Comparison of ENCODE assay signal across 10 mouse cellular contexts in genomic region chr9:58859080-58859635, GRCm38 (mm10). TPM values are rescaled to one million over a fixed set of nuclear protein-coding genes. Genes with fewer than 3 reads are reported as not detected.
DNase-seq lines count a peak whose midpoint lies in the region; ATAC-seq and TF ChIP-seq lines count a peak whose summit lies in the region.
"Had no signal": no experiment of that assay in that cellular context is flagged by ENCODE, and none has a peak within 500 bp of the region (broad histone marks: within the 10 kb centered on the region; RNA-seq: fewer than 3 reads in every experiment).

No protein-coding gene starts in this region.

- H3K4me1 ChIP-seq in forebrain, embryonic 11.5 days (replicated peaks; ENCODE audit: control insufficient read depth, insufficient read depth, low read length), result peaks cover 7% of the 10 kb centered on the region; the same call in 1 of the 2 replicates
- H3K4me1 ChIP-seq in forebrain, postnatal 0 days (ENCODE audit: insufficient read depth), result peaks cover 3% of the 10 kb centered on the region; the same call in 1 of the 2 replicates
- peaks cover 12% of the 10 kb centered on the region for H3K4me1 ChIP-seq in midbrain, embryonic 11.5 days (ENCODE audit: control insufficient read depth, insufficient read depth, low read length)
- H3K4me1 ChIP-seq in midbrain, postnatal 0 days (ENCODE audit: insufficient read depth, low read length), result peaks cover 7% of the 10 kb centered on the region; the same call in 1 of the 2 replicates
- peaks cover 8% of the 10 kb centered on the region; the same call in 1 of the 2 replicates for H3K4me1 ChIP-seq in hindbrain, embryonic 16.5 days (ENCODE audit: control insufficient read depth, insufficient read depth, low read depth, low read length)
- no peaks in the 10 kb centered on the region for H3K4me1 ChIP-seq in stomach, embryonic 15.5 days
- no peaks in the 10 kb centered on the region for H3K4me1 ChIP-seq in heart, adult 2 months (ENCODE audit: control insufficient read depth, insufficient read depth, low read length)

- no peak for TF ChIP-seq POLR2A in heart, adult 2 months (IDR thresholded peaks at IDR 0.05; ENCODE audit: insufficient read depth, low read depth, low read length)

- DNase-seq in forebrain, embryonic 11.5 days (ENCODE audit: low spot score), result peak; percentile 53
- DNase-seq in forebrain, postnatal 0 days, result no peak
- peak; percentile 82 for DNase-seq in midbrain, embryonic 11.5 days (ENCODE audit: low spot score, missing footprints)
- no peak for DNase-seq in midbrain, postnatal 0 days (ENCODE audit: low spot score)
- DNase-seq in layer of hippocampus, adult 9-10 months (ENCODE audit: low spot score), result no peak
- DNase-seq in heart, adult 2 months, result no peak
- DNase-seq: B cell, adult 2 months had no signal

- no peak for TF ChIP-seq CTCF in forebrain, postnatal 0 days (IDR thresholded peaks at IDR 0.05; ENCODE audit: low read depth)
- no peak for TF ChIP-seq CTCF in midbrain, postnatal 0 days (IDR thresholded peaks at IDR 0.05)
- no peak for TF ChIP-seq CTCF in heart, adult 2 months (IDR thresholded peaks at IDR 0.05)

- 39% methylated on average over 30 of the region's 30 CpGs for WGBS in forebrain, embryonic 11.5 days
- 41% methylated on average over 30 of the region's 30 CpGs for WGBS in forebrain, postnatal 0 days
- WGBS in midbrain, embryonic 11.5 days, result 32% methylated on average over 30 of the region's 30 CpGs
- 44% methylated on average over 30 of the region's 30 CpGs for WGBS in midbrain, postnatal 0 days
- WGBS in hindbrain, embryonic 16.5 days, result 34% methylated on average over 30 of the region's 30 CpGs
- WGBS in stomach, embryonic 15.5 days, result 33% methylated on average over 30 of the region's 30 CpGs
- WGBS in heart, adult 2 months, result 39% methylated on average over 30 of the region's 30 CpGs

- no peaks in the 10 kb centered on the region for H3K27me3 ChIP-seq in forebrain, embryonic 11.5 days (ENCODE audit: control insufficient read depth, insufficient read depth, low read length)
- H3K27me3 ChIP-seq in forebrain, postnatal 0 days (ENCODE audit: insufficient read depth, low read length), result no peaks in the 10 kb centered on the region
- no peaks in the 10 kb centered on the region for H3K27me3 ChIP-seq in midbrain, embryonic 11.5 days (ENCODE audit: control insufficient read depth, insufficient read depth, low read length)
- H3K27me3 ChIP-seq in midbrain, postnatal 0 days (ENCODE audit: insufficient read depth, low read length), result no peaks in the 10 kb centered on the region
- no peaks in the 10 kb centered on the region for H3K27me3 ChIP-seq in hindbrain, embryonic 16.5 days (replicated peaks; ENCODE audit: control insufficient read depth, insufficient read depth, low read length)
- H3K27me3 ChIP-seq in stomach, embryonic 15.5 days (replicated peaks), result 0 out of 2 replicates have a peak, but pooled peaks cover 4% of the 10 kb centered on the region
- no peaks in the 10 kb centered on the region for H3K27me3 ChIP-seq in heart, adult 2 months (ENCODE audit: control insufficient read depth, insufficient read depth, low read length)

- no peak overlapping the region; the same call in 1 of the 2 replicates for H3K9ac ChIP-seq in forebrain, embryonic 11.5 days (ENCODE audit: low read length)
- no peak overlapping the region for H3K9ac ChIP-seq in forebrain, postnatal 0 days
- H3K9ac ChIP-seq in midbrain, embryonic 11.5 days (ENCODE audit: low read length), result no peak overlapping the region; the same call in 1 of the 2 replicates
- H3K9ac ChIP-seq in midbrain, postnatal 0 days (replicated peaks; ENCODE audit: low read length, poor library complexity, severe bottlenecking), result no peak overlapping the region
- H3K9ac ChIP-seq in hindbrain, embryonic 16.5 days (ENCODE audit: low read depth, low read length), result 0 out of 2 replicates have a peak overlapping the region, but pooled peaks have one; percentile 20
- H3K9ac ChIP-seq in stomach, embryonic 15.5 days, result no peak overlapping the region
- no peak overlapping the region for H3K9ac ChIP-seq in heart, adult 2 months (ENCODE audit: low read depth, low read length)

- no peaks in the 10 kb centered on the region for H3K79me2 ChIP-seq in heart, adult 2 months (replicated peaks; ENCODE audit: control insufficient read depth, insufficient read depth, low read length)

- peak overlapping the region; percentile 40; the same call in 1 of the 2 replicates for H3K4me2 ChIP-seq in forebrain, embryonic 11.5 days (ENCODE audit: low read depth, low read length, severe bottlenecking)
- no peak overlapping the region for H3K4me2 ChIP-seq in forebrain, postnatal 0 days (ENCODE audit: low read depth)
- peak overlapping the region; percentile 36 for H3K4me2 ChIP-seq in midbrain, embryonic 11.5 days
- no peak overlapping the region for H3K4me2 ChIP-seq in midbrain, postnatal 0 days (ENCODE audit: low read depth, low read length, poor library complexity, severe bottlenecking)
- peak overlapping the region; percentile 29; the same call in 1 of the 2 replicates for H3K4me2 ChIP-seq in hindbrain, embryonic 16.5 days (ENCODE audit: low read length)
- H3K4me2 ChIP-seq in stomach, embryonic 15.5 days, result peak overlapping the region; percentile 21; the same call in 1 of the 2 replicates

- ATAC-seq in forebrain, embryonic 11.5 days (replicated peaks; ENCODE audit: low FRiP score), result no peak
- no peak for ATAC-seq in forebrain, postnatal 0 days
- no peak for ATAC-seq in midbrain, embryonic 11.5 days (ENCODE audit: low FRiP score)
- ATAC-seq in midbrain, postnatal 0 days (ENCODE audit: low FRiP score), result no peak
- no peak for ATAC-seq in hindbrain, embryonic 16.5 days
- no peak for ATAC-seq in stomach, embryonic 15.5 days (ENCODE audit: insufficient read depth, low FRiP score, low read depth)

- no peaks in the 10 kb centered on the region; the same call in 1 of the 2 replicates for H3K36me3 ChIP-seq in forebrain, embryonic 11.5 days (ENCODE audit: control insufficient read depth, insufficient read depth, low read length)
- H3K36me3 ChIP-seq in forebrain, postnatal 0 days (ENCODE audit: insufficient read depth), result peaks cover 41% of the 10 kb centered on the region
- no peaks in the 10 kb centered on the region for H3K36me3 ChIP-seq in midbrain, embryonic 11.5 days (ENCODE audit: control insufficient read depth, insufficient read depth, low read length)
- H3K36me3 ChIP-seq in midbrain, postnatal 0 days (ENCODE audit: insufficient read depth, low read length), result peaks cover 29% of the 10 kb centered on the region
- peaks cover 7% of the 10 kb centered on the region; the same call in 1 of the 2 replicates for H3K36me3 ChIP-seq in hindbrain, embryonic 16.5 days (ENCODE audit: control insufficient read depth, insufficient read depth, low read length)
- H3K36me3 ChIP-seq in stomach, embryonic 15.5 days, result no peaks in the 10 kb centered on the region
- no peaks in the 10 kb centered on the region for H3K36me3 ChIP-seq in heart, adult 2 months (ENCODE audit: control insufficient read depth, insufficient read depth, low read length)

- H3K9me3 ChIP-seq in forebrain, embryonic 11.5 days (ENCODE audit: control insufficient read depth, low read length), result no peaks in the 10 kb centered on the region
- no peaks in the 10 kb centered on the region for H3K9me3 ChIP-seq in forebrain, postnatal 0 days (ENCODE audit: low read length)
- no peaks in the 10 kb centered on the region for H3K9me3 ChIP-seq in midbrain, embryonic 11.5 days (ENCODE audit: control insufficient read depth, low read length)
- H3K9me3 ChIP-seq in midbrain, postnatal 0 days (ENCODE audit: low read length), result no peaks in the 10 kb centered on the region
- no peaks in the 10 kb centered on the region for H3K9me3 ChIP-seq in hindbrain, embryonic 16.5 days (ENCODE audit: control insufficient read depth, low read length)
- no peaks in the 10 kb centered on the region for H3K9me3 ChIP-seq in stomach, embryonic 15.5 days

- H3K27ac ChIP-seq in forebrain, embryonic 11.5 days (ENCODE audit: low read depth, low read length), result no peak overlapping the region
- H3K27ac ChIP-seq in forebrain, postnatal 0 days (ENCODE audit: low read depth, low read length), result no peak overlapping the region
- H3K27ac ChIP-seq in midbrain, embryonic 11.5 days (ENCODE audit: low read depth, low read length), result no peak overlapping the region
- H3K27ac ChIP-seq in midbrain, postnatal 0 days (ENCODE audit: low read depth, low read length), result no peak overlapping the region
- no peak overlapping the region for H3K27ac ChIP-seq in hindbrain, embryonic 16.5 days (ENCODE audit: low read depth, low read length)
- no peak overlapping the region for H3K27ac ChIP-seq in stomach, embryonic 15.5 days
- no peak overlapping the region for H3K27ac ChIP-seq in heart, adult 2 months
- H3K27ac ChIP-seq: macrophage had no signal

- no peak for TF ChIP-seq EP300 in heart, adult 2 months (IDR thresholded peaks at IDR 0.05; ENCODE audit: insufficient read depth, low read depth, low read length)

- H3K4me3 ChIP-seq in forebrain, embryonic 11.5 days (ENCODE audit: low read depth, low read length), result peak overlapping the region; percentile 14
- H3K4me3 ChIP-seq in forebrain, postnatal 0 days (ENCODE audit: low read depth, low read length), result no peak overlapping the region
- 0 out of 2 replicates have a peak overlapping the region, but pooled peaks have one; percentile 5 for H3K4me3 ChIP-seq in midbrain, embryonic 11.5 days (ENCODE audit: low read depth, low read length)
- no peak overlapping the region for H3K4me3 ChIP-seq in midbrain, postnatal 0 days (ENCODE audit: low read depth, low read length)
- no peak overlapping the region for H3K4me3 ChIP-seq in hindbrain, embryonic 16.5 days (ENCODE audit: low read length)
- H3K4me3 ChIP-seq in stomach, embryonic 15.5 days (replicated peaks), result no peak overlapping the region
- H3K4me3 ChIP-seq in heart, adult 2 months, result no peak overlapping the region

- intact Hi-C loops in heart, adult 2 months (cut with DNase I), result no loop called here

RNA-seq across cellular contexts. Expression of gene Hcn4, which starts 35.9 kb away (rescaled TPM):
- 0.68 and 1.5 TPM in 2 replicates for polyA plus RNA-seq in forebrain, embryonic 11.5 days (2014; fragmentation: Nextera tagmentation; extraction: Ambion mirVana)
- 18.9 and 26.9 TPM in 2 replicates for total RNA-seq in forebrain, postnatal 0 days (2014; rRNA removed)
- polyA plus RNA-seq in forebrain, postnatal 0 days (2015; fragmentation: Nextera tagmentation; extraction: Ambion mirVana), result 2.9 and 4.1 TPM in 2 replicates
- polyA plus RNA-seq in midbrain, embryonic 11.5 days (2014; fragmentation: Nextera tagmentation; extraction: Ambion mirVana), result 1.3 and 1.5 TPM in 2 replicates
- 34.6 and 42.3 TPM in 2 replicates for total RNA-seq in midbrain, postnatal 0 days (2014; rRNA removed)
- polyA plus RNA-seq in midbrain, postnatal 0 days (2015; fragmentation: Nextera tagmentation; extraction: Ambion mirVana), result 3.8 and 4.1 TPM in 2 replicates
- polyA plus RNA-seq in hindbrain, embryonic 16.5 days (2015; fragmentation: Nextera tagmentation; extraction: Ambion mirVana), result 2.8 and 3.5 TPM in 2 replicates
- 0.13 and 0.34 TPM in 2 replicates for polyA plus RNA-seq in stomach, embryonic 15.5 days (2015; fragmentation: Nextera tagmentation; extraction: Ambion mirVana)
- total RNA-seq in heart, adult 2 months (2021), result 1 to 10 TPM; 8.1 to 9.1 TPM
- polyA plus RNA-seq in heart, adult 2 months (2012; rRNA removed), result 6.1 and 7.7 TPM in 2 replicates
- polyA plus RNA-seq: macrophage had no signal

Comparison
In these comparisons a context has a peak if more than half of its experiments do, and no peak if none do; other contexts are left out.
1. DNase-seq: peak in forebrain, embryonic 11.5 days (single experiment) and midbrain, embryonic 11.5 days (single experiment); none in forebrain, postnatal 0 days (single experiment), midbrain, postnatal 0 days (single experiment), layer of hippocampus, adult 9-10 months (single experiment) and heart, adult 2 months (0 of 2).
2. H3K4me2 ChIP-seq: peak in forebrain, embryonic 11.5 days (single experiment), midbrain, embryonic 11.5 days (single experiment), hindbrain, embryonic 16.5 days (single experiment) and stomach, embryonic 15.5 days (single experiment); none in forebrain, postnatal 0 days (single experiment) and midbrain, postnatal 0 days (single experiment).
3. H3K4me3 ChIP-seq: peak in forebrain, embryonic 11.5 days (single experiment) and midbrain, embryonic 11.5 days (single experiment); none in forebrain, postnatal 0 days (single experiment), midbrain, postnatal 0 days (single experiment), hindbrain, embryonic 16.5 days (single experiment), stomach, embryonic 15.5 days (single experiment) and heart, adult 2 months (single experiment).